Mouse (Mus musculus) MEL (cell line): Measurements from ENCODE around the gene Kalrn. TPM values are rescaled to one million over a fixed set of nuclear protein-coding genes. Genes with fewer than 3 reads are reported as not detected.

Experiments used
- DNase-seq: peaks from one replicate; pipeline ENCODE4 v3.0.0; 2011; ENCODE audit warnings: low read depth, low spot score
- H3K27ac ChIP-seq: 2 replicates; pipeline ENCODE4 v1.5.1; 2012; ENCODE audit warnings: low read depth, mild to moderate bottlenecking, control low read depth, low read length, moderate library complexity; ENCODE audit not compliant: control insufficient read depth
- H3K27me3 ChIP-seq, 2 experiments: fragments of 150-350 bp in 1 of 2; sonication (generic) in 1 of 2; 2 replicates each; pipeline ENCODE4 v1.6.1; 2012; ENCODE audit warnings: low read length in 2 of 2, mild to moderate bottlenecking in 2 of 2, improper control_type of control experiment in 1 of 2, moderate library complexity in 1 of 2; ENCODE audit not compliant: insufficient read depth in 2 of 2, control insufficient read depth in 1 of 2
- H3K36me3 ChIP-seq, 2 experiments: 2 replicates each; pipeline ENCODE4 v1.6.1; 2012 to 2014; ENCODE audit warnings: low read length in 2 of 2, improper control_type of control experiment in 1 of 2, inconsistent platforms in 1 of 2, mild to moderate bottlenecking in 1 of 2; ENCODE audit not compliant: insufficient read depth in 2 of 2, control insufficient read depth in 1 of 2
- H3K4me1 ChIP-seq, 2 experiments: fragments of 150-350 bp in 1 of 2; sonication (generic) in 1 of 2; 2 replicates each; pipeline ENCODE4 v1.6.1; 2012; ENCODE audit warnings: low read length in 2 of 2, improper control_type of control experiment in 1 of 2, mild to moderate bottlenecking in 1 of 2; ENCODE audit not compliant: insufficient read depth in 2 of 2, control insufficient read depth in 1 of 2
- H3K4me3 ChIP-seq, 2 experiments: fragments of 150-350 bp in 1 of 2; sonication (generic) in 1 of 2; 2 replicates each; pipeline ENCODE4 v1.5.1; 2012; ENCODE audit warnings: low read depth in 2 of 2, low read length in 2 of 2, mild to moderate bottlenecking in 2 of 2, moderate library complexity in 2 of 2, control low read depth in 1 of 2, improper control_type of control experiment in 1 of 2; ENCODE audit not compliant: control insufficient read depth in 1 of 2, insufficient read depth in 1 of 2
- H3K79me2 ChIP-seq: 2 replicates; pipeline ENCODE4 v1.6.1; 2012; ENCODE audit warnings: mild to moderate bottlenecking, low read length, moderate library complexity; ENCODE audit not compliant: control insufficient read depth, poor library complexity, insufficient read depth
- H3K9ac ChIP-seq: 2 replicates; pipeline ENCODE4 v1.6.1; 2012; ENCODE audit warnings: low read depth, mild to moderate bottlenecking, control low read depth, low read length, moderate library complexity; ENCODE audit not compliant: control insufficient read depth, poor library complexity, severe bottlenecking
- H3K9me3 ChIP-seq: fragments of 150-350 bp; sonication (generic); replicated peaks from 2 replicates; pipeline ENCODE4 v1.6.1; 2012; ENCODE audit warnings: mild to moderate bottlenecking, low read length, improper control_type of control experiment, moderate library complexity; ENCODE audit not compliant: insufficient read depth
- CHD1 ChIP-seq: IDR thresholded peaks from 2 replicates; pipeline ENCODE4 v1.6.1; 2012; ENCODE audit warnings: low read depth, mild to moderate bottlenecking, inconsistent platforms, low read length, improper control_type of control experiment
- CHD2 ChIP-seq: IDR thresholded peaks from 2 replicates; pipeline ENCODE4 v1.6.1; 2011; ENCODE audit warnings: low read length, improper control_type of control experiment
- GATA1 ChIP-seq: IDR thresholded peaks from 2 replicates; pipeline ENCODE4 v1.6.1; 2011; ENCODE audit warnings: low read depth, low read length, improper control_type of control experiment
- KAT2A ChIP-seq: conservative IDR thresholded peaks from 2 replicates; pipeline ENCODE4 v1.6.1; 2012; ENCODE audit warnings: low read depth, low read length, improper control_type of control experiment, inconsistent platforms
- MAZ ChIP-seq: IDR thresholded peaks from 2 replicates; pipeline ENCODE4 v1.6.1; 2012; ENCODE audit warnings: low read depth, mild to moderate bottlenecking, inconsistent platforms, low read length, improper control_type of control experiment
- MEF2A ChIP-seq: IDR thresholded peaks from 2 replicates; pipeline ENCODE4 v1.6.1; 2014; ENCODE audit warnings: low read depth, mild to moderate bottlenecking, inconsistent platforms, low read length, improper control_type of control experiment; ENCODE audit not compliant: poor library complexity, insufficient replicate concordance, severe bottlenecking; ENCODE audit errors: extremely low read depth
- MXI1 ChIP-seq: IDR thresholded peaks from 2 replicates; pipeline ENCODE4 v1.6.1; 2011; ENCODE audit warnings: mild to moderate bottlenecking, low read depth, low read length, improper control_type of control experiment
- MYB ChIP-seq: IDR thresholded peaks from 2 replicates; pipeline ENCODE4 v1.6.1; 2011; ENCODE audit warnings: mild to moderate bottlenecking, low read depth, low read length, improper control_type of control experiment
- MYC ChIP-seq: IDR thresholded peaks from 2 replicates; pipeline ENCODE4 v1.6.1; 2011; ENCODE audit warnings: low read depth, mild to moderate bottlenecking, low read length, improper control_type of control experiment, moderate library complexity
- NELFE ChIP-seq: IDR thresholded peaks from 2 replicates; pipeline ENCODE4 v1.6.1; 2011; ENCODE audit warnings: low read depth, low read length, improper control_type of control experiment
- POLR2A ChIP-seq, 2 experiments: IDR thresholded peaks; 2 replicates each; pipeline ENCODE4 v1.6.1; 2011 to 2012; ENCODE audit warnings: low read length in 2 of 2, mild to moderate bottlenecking in 2 of 2, control low read depth in 1 of 2, improper control_type of control experiment in 1 of 2, low read depth in 1 of 2, moderate library complexity in 1 of 2; ENCODE audit not compliant: control insufficient read depth in 1 of 2, insufficient read depth in 1 of 2, poor library complexity in 1 of 2
- POLR2AphosphoS2 ChIP-seq: IDR thresholded peaks from 2 replicates; pipeline ENCODE4 v1.6.1; 2011; ENCODE audit warnings: low read length, improper control_type of control experiment
- SIN3A ChIP-seq: IDR thresholded peaks from 2 replicates; pipeline ENCODE4 v1.6.1; 2012; ENCODE audit warnings: low read length, improper control_type of control experiment, inconsistent platforms
- SMC3 ChIP-seq: IDR thresholded peaks from 2 replicates; pipeline ENCODE4 v1.6.1; 2011; ENCODE audit warnings: low read depth, low read length, improper control_type of control experiment
- TAL1 ChIP-seq: IDR thresholded peaks from 2 replicates; pipeline ENCODE4 v1.6.1; 2012; ENCODE audit warnings: mild to moderate bottlenecking, inconsistent platforms, low read length, moderate library complexity, mixed read lengths
- TCF12 ChIP-seq: IDR thresholded peaks from 2 replicates; pipeline ENCODE4 v1.6.1; 2014; ENCODE audit warnings: low read depth, mild to moderate bottlenecking, inconsistent platforms, low read length, improper control_type of control experiment, moderate library complexity
- USF1 ChIP-seq: IDR thresholded peaks from 2 replicates; pipeline ENCODE4 v1.6.1; 2014; ENCODE audit warnings: low read depth, mild to moderate bottlenecking, inconsistent platforms, low read length, improper control_type of control experiment, moderate library complexity
- ZKSCAN1 ChIP-seq: IDR thresholded peaks from 2 replicates; pipeline ENCODE4 v1.6.1; 2012; ENCODE audit warnings: low read depth, mild to moderate bottlenecking, inconsistent platforms, low read length, improper control_type of control experiment, moderate library complexity
- ZMIZ1 ChIP-seq: IDR thresholded peaks from 2 replicates; pipeline ENCODE4 v1.6.1; 2012; ENCODE audit warnings: low read depth, mild to moderate bottlenecking, inconsistent platforms, low read length, improper control_type of control experiment, moderate library complexity
- polyA plus RNA-seq, 2 experiments: library from polyadenylated mRNA; stranded (reverse) in 1 of 2; unstranded in 1 of 2; fragments of >175 nt in 1 of 2; fragments of >200 nt in 1 of 2; gene quantifications; 2 replicates each; pipeline versions ENCODE4 v1.2.1 to v1.2.4; 2012; ENCODE audit warnings: low replicate concordance in 2 of 2, low read depth in 1 of 2; ENCODE audit not compliant: insufficient read length in 2 of 2, insufficient read depth in 1 of 2, missing spikeins in 1 of 2
- total RNA-seq: library from RNA; depleted of rRNA; stranded (reverse); fragments of 300-350 nt; gene quantifications from 2 replicates; pipeline ENCODE4 v1.2.3, GENCODE M21; 2012

Gene Kalrn
- total and polyA plus RNA-seq, 3 experiments, result 10.4 to 11.8 TPM; not detected in 1

- no peak for TF ChIP-seq TCF12
- no peak for TF ChIP-seq MEF2A
- TF ChIP-seq POLR2AphosphoS2, result no peak
- TF ChIP-seq NELFE, result no peak
- TF ChIP-seq MYB, result no peak
- TF ChIP-seq SIN3A, result no peak
- no peak for TF ChIP-seq TAL1
- TF ChIP-seq MXI1, result no peak
- TF ChIP-seq MAZ, result no peak
- no peak for TF ChIP-seq ZMIZ1
- no peak for TF ChIP-seq CHD1
- TF ChIP-seq CHD2, result no peak
- no peaks in the 10 kb centered on the region for H3K9me3 ChIP-seq
- H3K79me2 ChIP-seq, result no peaks in the 10 kb centered on the region
- no peak overlapping the region for H3K27ac ChIP-seq
- no peak for DNase-seq
- no peak overlapping the region for H3K9ac ChIP-seq
- H3K36me3 ChIP-seq, result no peaks in the 10 kb centered on the region
- H3K27me3 ChIP-seq, result no peaks in the 10 kb centered on the region
- no peak overlapping the region for H3K4me3 ChIP-seq
- no peaks in the 10 kb centered on the region for H3K4me1 ChIP-seq
These were observed 86.1 kb downstream of the Kalrn start for GRCm38 (mm10) chr16:34487268-34487667.

DNA sequence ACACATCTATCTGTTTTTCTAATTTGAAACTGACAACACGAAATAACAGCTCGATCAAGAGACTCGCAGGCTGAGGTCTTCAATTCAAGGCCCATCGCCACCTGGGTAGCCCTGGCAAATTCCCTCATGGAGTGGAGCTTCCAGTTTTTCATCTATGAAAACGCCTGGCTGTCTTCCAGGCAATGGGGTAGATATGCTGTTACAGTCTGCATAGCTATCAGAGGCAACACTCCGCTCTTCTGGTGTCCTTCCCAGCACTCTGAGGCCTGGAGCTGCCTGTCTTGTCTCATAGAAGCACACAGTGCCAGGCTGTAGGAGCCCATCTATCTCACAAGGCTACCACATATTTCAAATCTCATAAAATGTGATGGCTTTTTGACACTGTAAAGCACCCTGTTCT is 87.8 kb downstream of the Kalrn start:
- TF ChIP-seq POLR2A (IDR thresholded peaks at IDR 0.05; ENCODE audit: control insufficient read depth in 1 of 2, insufficient read depth in 1 of 2, low read depth in 1 of 2, low read length in 2 of 2, poor library complexity in 1 of 2) (no peak), SIN3A (no peak), SMC3 (no peak), GATA1 (no peak), ZKSCAN1 (no peak), MYC (no peak), POLR2AphosphoS2 (no peak), KAT2A (no peak), USF1 (no peak), ZMIZ1 (no peak)
- Histone ChIP-seq H3K36me3 (no peaks in the 10 kb centered on the region), H3K9me3 (no peaks in the 10 kb centered on the region), H3K27ac (no peak overlapping the region), H3K4me1 (no peaks in the 10 kb centered on the region), H3K27me3 (no peaks in the 10 kb centered on the region), H3K79me2 (no peaks in the 10 kb centered on the region), H3K9ac (no peak overlapping the region), H3K4me3 (no peak overlapping the region)
- no peak for DNase-seq
